Mouse (Mus musculus) heart, adult 11 months (tissue): ENCODE measurements around the gene Lag3.

Experiments
- DNase-seq: peaks from one replicate; pipeline ENCODE4 v3.0.0; 2022

Gene Lag3

DNA sequence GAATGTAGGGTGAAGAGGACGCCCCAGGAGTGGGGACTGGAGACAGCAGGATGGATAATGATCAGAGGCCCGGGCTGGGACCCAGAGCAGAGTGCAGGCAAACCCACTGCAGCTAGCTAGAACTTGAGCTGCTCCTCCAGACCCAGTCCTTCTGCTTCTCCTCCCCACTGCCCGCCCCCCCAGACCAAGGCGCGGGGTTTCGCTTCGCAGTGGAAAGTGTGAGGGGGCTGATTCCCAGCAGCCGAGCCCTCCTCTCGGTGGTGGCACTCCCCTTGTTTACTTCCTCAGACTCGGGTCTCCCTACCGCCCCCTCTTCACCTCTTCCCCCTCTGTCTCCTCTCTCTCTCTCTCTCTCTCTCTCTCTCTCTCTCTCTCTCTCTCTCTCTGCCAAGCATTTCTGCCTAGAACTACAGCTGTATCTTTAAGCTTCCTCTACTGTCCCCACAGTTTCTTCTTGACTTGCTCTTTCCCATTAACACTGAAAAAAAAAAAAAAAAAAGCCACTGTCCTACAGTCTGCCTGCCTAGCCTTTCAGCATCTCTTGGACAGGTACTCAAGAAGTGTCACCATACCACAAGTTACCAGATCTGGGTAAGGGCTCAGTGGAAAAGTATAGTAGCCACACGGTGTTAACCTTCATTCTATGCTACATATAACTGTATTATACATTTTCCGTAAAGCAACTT, at the start of gene Lag3:
Gene Lag3, minus strand, starts transcription at position 173 of the 686 bp plus-strand sequence.
- DNase-seq, result no peak

DNA sequence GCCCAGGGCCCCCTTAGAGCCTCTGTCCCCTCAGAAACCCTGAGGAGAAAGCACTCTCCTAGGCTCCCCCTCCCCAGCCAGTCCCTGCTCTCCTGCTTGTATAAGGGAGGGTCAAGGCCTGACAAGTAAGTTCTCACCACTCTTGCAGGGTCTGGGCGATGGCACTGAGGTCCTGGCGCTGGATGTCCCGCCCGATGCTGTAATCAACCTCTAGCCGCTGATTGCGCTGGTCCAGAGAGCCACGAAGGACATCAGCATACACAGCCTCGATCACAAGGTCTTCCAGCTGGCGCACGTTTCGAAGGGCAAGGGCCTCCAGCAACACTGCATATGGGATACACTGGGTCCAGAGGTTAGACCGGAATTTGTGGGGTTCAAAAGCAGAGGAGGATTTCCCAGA, 49.5 kb upstream of the Lag3 start:
- DNase-seq, result peak; percentile 91

GRCm38 (mm10) chr6:124959960-124960359, 48.5 kb upstream of the Lag3 start:
- no peak for DNase-seq

- DNase-seq, result no peak
These were observed 46.6 kb upstream of the Lag3 start for GRCm38 (mm10) chr6:124958127-124958526.

GRCm38 (mm10) chr6:124955212-124955611, 43.7 kb upstream of the Lag3 start:
- no peak for DNase-seq

DNA sequence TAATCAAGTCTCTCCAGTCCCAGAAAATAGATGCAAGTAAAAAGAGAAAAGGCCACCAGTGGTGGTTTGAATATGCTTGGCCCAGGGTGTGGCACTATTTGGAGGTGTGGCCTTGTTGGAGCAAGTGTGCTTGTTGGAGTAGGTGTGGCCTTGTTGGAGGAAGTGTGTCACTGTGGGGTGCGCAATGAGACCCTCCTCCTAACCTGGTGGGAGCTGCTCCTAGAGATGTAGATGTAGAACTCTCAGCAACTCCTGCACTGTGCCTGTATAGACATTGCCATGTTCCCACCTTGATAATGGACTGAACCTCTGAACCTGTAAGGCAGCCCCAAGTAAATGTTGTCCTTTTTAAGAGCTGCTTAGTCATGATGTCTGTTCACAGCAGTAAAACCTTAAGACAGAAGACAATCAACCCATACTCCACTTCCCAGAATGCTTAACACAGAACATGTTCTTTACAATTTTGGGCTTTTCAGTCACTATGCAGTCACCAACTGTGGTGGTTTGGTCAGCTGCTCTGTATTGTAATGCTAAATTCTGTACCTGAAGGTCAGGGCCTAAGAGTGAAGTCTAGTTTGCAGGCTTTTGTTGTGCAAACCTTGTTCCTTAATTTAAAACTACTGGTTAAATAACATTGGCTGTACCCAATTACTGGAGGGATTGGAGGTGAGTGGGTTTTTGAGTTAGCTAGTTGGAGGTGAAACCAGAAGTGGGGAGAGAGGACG, 42.6 kb upstream of the Lag3 start:
- DNase-seq, result no peak

GRCm38 (mm10) chr6:124943526-124943925, 32.0 kb upstream of the Lag3 start:
- no peak for DNase-seq

GRCm38 (mm10) chr6:124941679-124942078, 30.2 kb upstream of the Lag3 start:
- no peak for DNase-seq

GRCm38 (mm10) chr6:124938554-124938953, 27.0 kb upstream of the Lag3 start:
- DNase-seq, result no peak

DNA sequence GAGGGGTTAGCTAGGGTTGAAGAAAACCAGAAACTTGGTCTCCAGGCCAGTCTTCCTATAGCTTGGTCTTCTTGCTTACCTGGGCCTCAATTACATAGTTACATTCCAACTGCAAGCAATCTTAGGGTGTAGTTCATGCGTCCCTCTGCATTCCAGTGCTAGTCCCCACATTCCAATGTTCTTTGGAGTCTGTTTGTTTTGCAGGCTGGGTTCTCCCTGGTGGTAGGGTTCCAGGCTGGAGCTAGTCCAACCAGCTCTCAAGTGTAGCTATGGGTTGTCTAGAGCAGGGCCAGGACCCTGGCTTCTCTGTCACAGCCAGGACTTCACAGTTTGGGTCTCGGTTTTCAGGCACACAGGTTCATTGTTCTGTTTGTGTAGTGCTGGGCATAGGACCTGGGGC, 26.0 kb upstream of the Lag3 start:
- DNase-seq, result no peak

DNA sequence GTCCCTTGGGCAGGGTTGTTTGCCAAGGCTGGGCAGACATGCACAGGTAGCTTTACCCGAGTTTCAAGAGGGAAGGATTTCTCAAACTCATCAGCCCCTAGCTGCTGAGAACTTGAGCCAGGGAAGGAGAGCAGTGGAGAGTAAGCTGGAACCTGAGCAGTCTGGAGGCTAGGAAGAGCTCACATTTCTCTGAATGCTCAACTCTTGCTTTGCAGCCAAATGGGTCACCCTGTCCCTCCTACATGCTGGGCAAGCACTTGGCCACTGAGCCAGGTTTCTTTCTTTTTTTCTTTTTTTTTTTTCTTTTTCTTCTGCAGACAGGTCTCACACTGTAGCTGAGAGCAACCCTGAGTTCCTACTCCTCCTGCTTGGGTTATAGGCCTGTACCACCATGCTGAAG, 25.2 kb upstream of the Lag3 start:
- DNase-seq, result no peak

- no peak for DNase-seq
These were observed 23.2 kb upstream of the Lag3 start for GRCm38 (mm10) chr6:124934670-124935069.

- no peak for DNase-seq
These were observed 21.6 kb upstream of the Lag3 start for GRCm38 (mm10) chr6:124933127-124933526.

GRCm38 (mm10) chr6:124932314-124932695, 20.8 kb upstream of the Lag3 start:
- no peak for DNase-seq

GRCm38 (mm10) chr6:124931525-124932313, 20.2 kb upstream of the Lag3 start:
- DNase-seq, result peak; percentile 96

DNA sequence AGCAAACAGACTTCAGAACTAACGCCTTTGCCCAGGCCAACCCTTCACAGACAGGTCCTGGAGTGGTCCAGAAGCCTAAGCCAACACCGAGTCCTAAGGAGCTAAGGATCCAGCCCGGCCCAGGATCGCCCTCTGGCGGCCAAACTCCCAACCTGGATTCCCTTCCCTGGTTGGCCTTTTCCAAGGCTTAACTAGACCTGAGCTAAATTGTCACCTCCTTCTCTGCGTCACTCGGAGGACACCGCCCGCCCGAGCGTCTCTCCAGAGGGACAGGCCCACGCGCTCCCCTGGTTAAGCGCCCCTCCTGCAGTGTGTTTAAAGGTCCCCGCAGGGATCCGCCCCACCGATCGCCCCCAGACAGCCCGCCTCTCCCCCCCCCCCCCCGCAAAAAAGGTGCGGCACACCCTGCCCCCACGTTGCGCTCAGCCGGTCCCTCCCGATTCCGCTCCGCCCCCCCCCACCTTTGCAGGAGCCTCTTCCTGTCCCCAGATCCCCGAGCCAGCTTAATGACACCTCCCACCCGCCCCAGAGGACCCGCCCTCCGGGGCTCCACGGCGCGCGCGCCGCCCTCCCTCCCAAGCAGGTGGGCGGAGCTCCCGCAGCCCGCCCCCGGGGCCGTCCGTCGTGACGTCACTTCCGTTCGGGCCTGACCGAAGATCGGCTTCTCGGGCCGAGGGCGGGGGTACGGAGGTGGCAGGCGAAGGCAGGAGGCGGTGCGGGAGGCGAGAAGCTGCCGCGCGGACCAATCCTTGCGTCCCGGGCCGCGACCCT, 19.4 kb upstream of the Lag3 start, which contains the start of gene Mlf2:
Gene Mlf2, plus strand, starts transcription at position 633 of the 771 bp plus-strand sequence.
- DNase-seq, result peak; percentile 100

GRCm38 (mm10) chr6:124930231-124930630, 18.7 kb upstream of the Lag3 start:
- no peak for DNase-seq

- DNase-seq, result peak; percentile 95
These were observed 14.4 kb upstream of the Lag3 start for GRCm38 (mm10) chr6:124925941-124926340.

DNA sequence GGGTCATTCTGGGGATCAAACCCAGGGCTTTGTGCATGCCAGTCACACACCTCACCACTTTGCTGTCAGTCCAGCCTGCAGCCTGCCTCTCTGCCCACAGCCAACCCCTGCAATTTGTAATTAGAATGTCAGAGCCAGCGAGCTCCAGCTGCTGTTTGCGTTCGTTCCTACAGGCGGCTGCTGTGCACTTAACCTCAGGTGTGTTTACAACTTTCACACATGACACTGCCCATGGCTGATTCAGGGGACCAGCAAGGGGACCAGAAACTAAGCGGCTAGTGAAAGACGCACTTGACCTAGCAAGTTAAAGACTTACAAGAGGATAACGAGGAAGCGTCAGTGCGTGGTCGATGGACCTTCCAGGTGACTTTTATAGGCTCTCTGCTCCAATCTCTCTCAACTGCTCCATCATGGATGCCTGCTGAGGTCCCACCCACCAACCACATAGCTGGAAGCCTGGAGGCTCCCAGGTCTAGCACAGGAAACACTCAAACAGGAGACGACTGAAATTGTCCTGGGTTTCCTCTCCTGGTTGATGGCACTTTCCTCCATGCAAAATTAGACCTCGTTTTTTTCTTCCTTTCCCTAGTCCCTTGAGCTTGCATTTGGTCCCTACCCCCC, 13.8 kb upstream of the Lag3 start:
- no peak for DNase-seq

DNA sequence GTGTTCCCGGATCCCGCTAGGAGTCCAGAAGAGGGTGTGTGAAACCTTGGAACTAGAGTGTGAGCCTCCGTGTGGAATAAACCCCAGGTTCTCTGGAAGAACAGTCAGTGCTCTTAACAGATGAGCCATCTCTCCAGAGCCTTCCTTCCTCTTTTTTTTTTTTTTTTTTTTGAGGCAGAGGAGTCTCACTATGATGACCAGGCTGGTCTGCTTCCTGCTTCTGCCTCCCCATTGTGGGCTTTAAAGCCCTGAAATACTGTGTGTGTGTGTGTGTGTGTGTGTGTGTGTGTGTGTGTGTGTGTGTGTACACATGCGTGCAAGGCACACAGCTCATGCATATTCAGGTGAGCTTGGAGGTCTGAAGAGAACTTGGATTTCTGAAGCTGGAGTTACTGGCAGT, 10.0 kb upstream of the Lag3 start:
- DNase-seq, result peak; percentile 93

- peak; percentile 92 for DNase-seq
These were observed 9.0 kb upstream of the Lag3 start for GRCm38 (mm10) chr6:124920318-124921085.
